Mouse (Mus musculus) testis, adult 2 months (tissue): Measurements from ENCODE around the gene Fas. TPM values are rescaled to one million over a fixed set of nuclear protein-coding genes. Genes with fewer than 3 reads are reported as not detected.
A peak's percentile ranks its signal among the peaks of the same experiment; 100 is the strongest.

Experiments used
- H3K27ac ChIP-seq: fragments of 200-500 bp; 2 replicates; pipeline ENCODE4 v1.5.1; 2012; ENCODE audit warnings: low read depth, low read length; ENCODE audit not compliant: control insufficient read depth, insufficient read depth
- H3K27me3 ChIP-seq: fragments of 200-500 bp; 2 replicates; pipeline ENCODE4 v1.6.1; 2012; ENCODE audit warnings: mild to moderate bottlenecking, low read length, moderate library complexity; ENCODE audit not compliant: control insufficient read depth, insufficient read depth
- H3K36me3 ChIP-seq: fragments of 200-500 bp; 2 replicates; pipeline ENCODE4 v1.6.1; 2012; ENCODE audit warnings: mild to moderate bottlenecking, low read length; ENCODE audit not compliant: control insufficient read depth, insufficient read depth
- H3K4me1 ChIP-seq: fragments of 200-500 bp; 2 replicates; pipeline ENCODE4 v1.6.1; 2012; ENCODE audit warnings: low read length; ENCODE audit not compliant: control insufficient read depth, insufficient read depth
- H3K4me3 ChIP-seq: fragments of 200-500 bp; 2 replicates; pipeline ENCODE4 v1.5.1; 2012; ENCODE audit warnings: low read depth, mild to moderate bottlenecking, low read length, moderate library complexity, mixed read lengths; ENCODE audit not compliant: control insufficient read depth
- CTCF ChIP-seq: fragments of 200-500 bp; IDR thresholded peaks from 2 replicates; pipeline ENCODE4 v1.5.1; 2012; ENCODE audit warnings: low read depth, mild to moderate bottlenecking, inconsistent platforms, low read length, moderate library complexity; ENCODE audit not compliant: control insufficient read depth, insufficient read depth, insufficient replicate concordance
- POLR2A ChIP-seq: fragments of 200-500 bp; IDR thresholded peaks from 2 replicates; pipeline ENCODE4 v1.6.1; 2012; ENCODE audit warnings: low read depth, mild to moderate bottlenecking, inconsistent platforms, low read length, moderate library complexity; ENCODE audit not compliant: control insufficient read depth
- polyA plus RNA-seq: library from polyadenylated mRNA; depleted of rRNA; stranded (reverse); fragments of >200 nt; gene quantifications from 2 replicates; pipeline ENCODE4 v1.2.3, GENCODE M21; 2012

Fas gene
- polyA plus RNA-seq, 1 experiment, result not detected

DNA sequence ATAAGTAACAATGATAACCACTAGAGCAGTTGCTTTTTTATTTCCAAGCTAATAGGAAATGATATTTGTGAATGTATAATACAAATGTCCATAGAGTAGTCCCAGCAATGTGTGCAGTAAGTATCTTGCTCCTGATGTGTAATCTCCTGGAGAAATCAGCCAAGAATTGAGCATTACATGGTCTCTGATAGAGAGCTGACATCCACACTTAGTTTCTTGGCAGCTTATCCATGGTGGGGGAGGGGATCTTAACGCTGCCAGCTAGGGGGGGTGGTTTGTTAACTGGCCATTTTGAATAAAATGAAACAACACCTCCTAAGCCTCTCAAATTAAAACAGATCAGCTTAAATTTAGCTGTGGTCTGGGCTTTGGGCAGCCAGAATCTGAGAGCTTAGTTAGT lies 21.5 kb upstream of the Fas start:
- H3K27me3 ChIP-seq, result no peaks in the 10 kb centered on the region
- H3K36me3 ChIP-seq, result no peaks in the 10 kb centered on the region
- no peak overlapping the region for H3K27ac ChIP-seq
- no peak for TF ChIP-seq POLR2A
- TF ChIP-seq CTCF, result no peak
- H3K4me1 ChIP-seq, result peaks cover 6% of the 10 kb centered on the region
- no peak overlapping the region for H3K4me3 ChIP-seq

DNA sequence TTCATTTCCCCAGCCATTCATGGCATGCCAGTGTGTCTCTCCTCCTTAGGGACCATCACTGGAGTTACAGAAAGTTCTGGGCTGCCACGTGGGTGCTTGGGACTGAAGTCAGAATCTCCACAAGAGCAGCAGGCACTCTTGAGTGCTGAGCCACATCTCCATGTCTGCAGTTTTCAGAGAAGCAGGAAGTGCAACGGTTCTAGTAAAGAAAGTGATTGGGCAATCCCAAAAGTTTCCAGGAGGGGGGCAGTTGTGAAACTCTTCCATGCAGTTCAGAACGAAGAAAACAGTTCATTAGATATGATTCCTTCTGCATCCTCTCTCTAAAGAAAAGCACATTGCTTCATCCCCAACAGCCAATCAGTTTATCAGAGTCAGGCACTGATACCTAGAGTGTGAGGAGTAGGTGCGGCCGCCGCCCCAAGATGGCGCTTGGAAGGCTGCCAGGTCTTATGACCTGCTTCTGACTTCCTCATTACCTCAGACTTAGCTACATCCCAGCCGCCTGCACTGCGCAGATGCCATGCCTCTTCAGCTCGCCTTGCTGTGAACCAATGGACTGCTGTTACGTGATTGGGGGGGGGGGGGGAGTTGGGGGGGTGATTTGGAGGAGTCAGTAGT lies 20.2 kb upstream of the Fas start:
- H3K4me3 ChIP-seq, result peak overlapping the region; percentile 14
- H3K27me3 ChIP-seq, result no peaks in the 10 kb centered on the region
- peak overlapping the region; percentile 52 for H3K27ac ChIP-seq
- peaks cover 6% of the 10 kb centered on the region for H3K4me1 ChIP-seq
- TF ChIP-seq CTCF (no peak), POLR2A (no peak)
- H3K36me3 ChIP-seq, result no peaks in the 10 kb centered on the region

DNA sequence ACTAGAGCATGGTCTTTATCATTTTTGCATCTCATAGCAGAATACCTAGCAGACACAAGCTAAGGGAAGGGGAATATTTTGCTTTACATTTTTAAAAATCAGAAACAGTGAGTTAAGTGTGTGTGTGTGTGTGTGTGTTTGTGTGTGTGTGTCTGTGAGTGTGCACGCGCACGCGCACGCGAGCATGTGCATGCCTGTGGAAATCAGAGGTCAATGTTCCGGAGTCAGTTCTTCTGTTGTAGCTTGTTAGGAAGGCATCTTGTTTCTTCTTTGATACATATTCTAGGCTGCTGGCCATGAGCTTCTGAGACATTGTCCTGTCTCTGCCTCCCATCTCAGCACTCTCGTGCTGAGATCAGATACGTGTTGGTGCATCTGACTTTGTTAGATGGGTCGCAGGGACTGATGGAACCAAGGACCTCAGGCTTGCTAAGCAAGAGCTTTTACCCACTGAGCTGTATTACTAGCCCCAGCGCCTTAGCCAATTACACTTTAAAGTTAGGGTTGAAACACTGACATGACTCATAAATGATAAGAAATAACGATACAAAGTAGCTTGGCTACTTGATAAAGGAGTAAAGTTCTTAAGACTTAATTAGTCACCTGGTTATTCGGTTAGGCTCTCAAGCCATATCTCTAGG lies 19.5 kb upstream of the Fas start:
- H3K36me3 ChIP-seq, result no peaks in the 10 kb centered on the region
- H3K4me3 ChIP-seq, result no peak overlapping the region
- no peaks in the 10 kb centered on the region for H3K27me3 ChIP-seq
- TF ChIP-seq POLR2A (no peak), CTCF (no peak)
- H3K4me1 ChIP-seq, result peaks cover 6% of the 10 kb centered on the region
- peak overlapping the region; percentile 49 for H3K27ac ChIP-seq

DNA sequence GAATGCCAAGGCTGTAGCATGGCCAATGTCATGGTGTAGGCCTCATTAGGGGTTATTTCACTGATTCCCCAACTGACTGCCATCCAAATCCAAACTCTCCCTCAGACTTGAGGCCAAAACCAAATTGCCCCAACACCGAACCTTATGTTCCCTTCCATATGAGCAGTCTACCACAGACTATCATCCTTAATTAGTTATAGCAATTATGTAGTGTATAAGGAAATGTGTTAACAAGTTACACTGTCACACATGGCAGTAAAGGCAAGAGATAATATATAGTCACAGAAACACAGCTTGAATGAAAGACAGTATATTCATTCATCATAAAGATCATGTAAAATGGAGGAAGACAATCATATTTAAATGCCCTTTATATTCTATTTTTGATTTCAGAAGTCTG lies 17.4 kb upstream of the Fas start:
- Histone ChIP-seq H3K27me3 (no peaks in the 10 kb centered on the region), H3K4me3 (no peak overlapping the region), H3K27ac (no peak overlapping the region), H3K36me3 (no peaks in the 10 kb centered on the region), H3K4me1 (peaks cover 6% of the 10 kb centered on the region)
- TF ChIP-seq CTCF (no peak), POLR2A (no peak)

DNA sequence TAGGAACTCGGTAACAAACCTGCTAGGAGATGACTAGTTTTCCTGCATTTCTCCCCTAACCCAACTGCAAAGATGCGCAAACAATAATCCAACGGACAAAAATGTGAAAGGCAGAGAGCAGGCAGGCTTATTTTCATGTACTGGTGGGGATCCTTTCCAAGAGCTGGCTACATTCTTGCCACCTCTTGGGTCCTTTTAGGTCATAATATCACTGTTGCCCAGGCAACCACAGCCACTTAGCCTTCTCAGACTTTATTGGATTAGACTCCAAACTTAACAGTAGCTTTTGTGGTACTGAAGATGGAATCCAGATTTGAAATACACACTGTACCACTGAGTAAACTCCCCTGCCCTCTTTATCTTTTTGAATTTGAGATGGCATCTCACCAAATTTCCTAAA lies 12.4 kb upstream of the Fas start:
- H3K27me3 ChIP-seq, result no peaks in the 10 kb centered on the region
- H3K36me3 ChIP-seq, result no peaks in the 10 kb centered on the region
- H3K27ac ChIP-seq, result no peak overlapping the region
- H3K4me3 ChIP-seq, result peak overlapping the region; percentile 80; the same call in 1 of the 2 replicates
- no peaks in the 10 kb centered on the region for H3K4me1 ChIP-seq
- TF ChIP-seq CTCF (no peak), POLR2A (no peak)

DNA sequence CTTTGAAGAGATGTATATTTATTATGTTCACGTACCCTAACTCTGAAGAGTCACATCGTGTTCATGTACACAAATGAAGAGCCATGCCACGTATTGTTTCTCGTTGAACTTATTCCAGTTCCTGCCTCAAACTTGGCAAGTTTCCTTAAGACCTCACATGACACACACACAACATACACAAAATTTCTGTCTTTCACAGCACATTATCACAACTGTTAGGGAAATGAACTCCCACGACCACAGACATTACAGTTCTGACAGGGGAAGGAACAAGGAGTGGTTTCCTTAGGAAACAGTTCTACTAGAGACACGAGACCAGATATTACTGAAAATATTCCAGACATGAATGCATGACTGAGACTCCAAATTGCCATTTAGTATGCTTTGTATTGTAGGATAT lies 6.9 kb upstream of the Fas start:
- no peak overlapping the region for H3K27ac ChIP-seq

DNA sequence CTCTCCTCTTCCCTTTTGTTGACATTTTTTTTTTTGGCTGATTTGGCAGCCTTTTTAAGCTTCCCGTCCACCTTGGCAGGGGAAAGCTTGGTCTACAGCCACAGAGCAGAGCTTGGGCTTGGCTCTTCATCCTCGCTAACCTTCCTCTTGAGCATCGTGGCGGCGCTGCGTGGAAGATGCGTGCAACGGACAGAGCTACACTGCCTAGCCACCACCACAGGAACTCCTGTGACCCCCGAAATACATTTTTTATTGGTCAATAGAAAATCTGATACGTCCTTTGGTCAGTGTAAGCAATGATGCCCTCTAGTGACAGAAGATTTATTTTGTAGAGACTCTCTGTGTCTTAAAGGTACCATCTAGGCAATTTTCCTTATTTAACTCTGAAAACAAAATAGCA lies 6.1 kb upstream of the Fas start:
- no peaks in the 10 kb centered on the region for H3K27me3 ChIP-seq
- TF ChIP-seq POLR2A (no peak), CTCF (no peak)
- no peak overlapping the region for H3K4me3 ChIP-seq
- no peaks in the 10 kb centered on the region for H3K36me3 ChIP-seq
- H3K27ac ChIP-seq, result no peak overlapping the region
- H3K4me1 ChIP-seq, result no peaks in the 10 kb centered on the region; the same call in 1 of the 2 replicates

More for the DNA sequence above, 6.9 kb upstream of the Fas start:
- TF ChIP-seq POLR2A, result no peak
- TF ChIP-seq CTCF, result no peak
- no peak overlapping the region for H3K4me3 ChIP-seq
- H3K4me1 ChIP-seq, result no peaks in the 10 kb centered on the region; the same call in 1 of the 2 replicates
- no peaks in the 10 kb centered on the region for H3K27me3 ChIP-seq
- no peaks in the 10 kb centered on the region for H3K36me3 ChIP-seq

DNA sequence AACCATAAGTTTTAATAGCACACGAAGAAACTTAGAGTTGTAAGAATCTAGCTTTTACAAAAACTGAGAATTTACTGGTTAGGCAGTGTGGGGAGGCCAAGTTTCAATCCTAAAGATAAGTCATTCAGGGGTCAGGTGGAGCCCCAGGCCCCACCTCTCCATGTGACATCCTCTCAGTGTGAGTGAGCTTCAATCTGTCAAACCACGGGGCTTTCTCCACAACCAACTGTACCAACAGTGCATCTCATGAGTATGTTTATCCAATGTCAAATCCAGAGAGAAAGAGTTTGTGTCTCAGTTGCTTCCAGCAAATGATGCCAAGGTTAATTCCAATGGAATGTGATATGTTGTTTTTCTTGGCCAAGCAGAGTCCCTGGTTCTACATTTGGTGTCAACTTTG lies 5.6 kb upstream of the Fas start:
- Histone ChIP-seq H3K27ac (no peak overlapping the region), H3K36me3 (no peaks in the 10 kb centered on the region), H3K4me1 (no peaks in the 10 kb centered on the region; the same call in 1 of the 2 replicates), H3K27me3 (no peaks in the 10 kb centered on the region), H3K4me3 (no peak overlapping the region)
- TF ChIP-seq POLR2A (no peak), CTCF (no peak)
